Mouse (Mus musculus) stomach, embryonic 14.5 days (tissue): ENCODE results near the gene Skp1a. TPM values are rescaled to one million over a fixed set of nuclear protein-coding genes. Genes with fewer than 3 reads are reported as not detected.

Experiments used
- ATAC-seq: fragments of 200-750 bp; cut with Nextera tagmentation; 2 replicates; pipeline ENCODE4 v1.8.0; 2017; ENCODE audit warnings: low read depth, moderate TSS enrichment; ENCODE audit not compliant: insufficient number of reproducible peaks, insufficient read depth, low FRiP score
- H3K27ac ChIP-seq: fragments of 300-500 bp; sonication (generic); 2 replicates; pipeline ENCODE4 v1.5.1; 2014; ENCODE audit warnings: mild to moderate bottlenecking, low read length, moderate library complexity, mixed read lengths
- H3K27me3 ChIP-seq: fragments of 300-500 bp; sonication (generic); 2 replicates; pipeline ENCODE4 v1.6.1; 2014; ENCODE audit warnings: low read length, control low read depth, mixed read lengths; ENCODE audit not compliant: control insufficient read depth, insufficient read depth
- H3K36me3 ChIP-seq: fragments of 300-500 bp; sonication (generic); 2 replicates; pipeline ENCODE4 v1.6.1; 2014; ENCODE audit warnings: mild to moderate bottlenecking, control low read depth, low read length, moderate library complexity, mixed read lengths; ENCODE audit not compliant: control insufficient read depth, insufficient read depth
- H3K4me1 ChIP-seq: fragments of 300-500 bp; sonication (generic); 2 replicates; pipeline ENCODE4 v1.6.1; 2014; ENCODE audit warnings: low read length, control low read depth, mixed read lengths; ENCODE audit not compliant: control insufficient read depth, insufficient read depth
- H3K4me2 ChIP-seq: fragments of 300-500 bp; sonication (generic); replicated peaks from 2 replicates; pipeline ENCODE4 v1.6.1; 2014; ENCODE audit warnings: low read depth, low read length, control low read depth
- H3K4me3 ChIP-seq: fragments of 300-500 bp; sonication (generic); 2 replicates; pipeline ENCODE4 v1.5.1; 2014; ENCODE audit warnings: low read depth, low read length, control low read depth
- H3K9ac ChIP-seq: fragments of 300-500 bp; sonication (generic); replicated peaks from 2 replicates; pipeline ENCODE4 v1.6.1; 2014; ENCODE audit warnings: low read depth, mild to moderate bottlenecking, control low read depth, low read length, moderate library complexity, mixed read lengths
- H3K9me3 ChIP-seq: fragments of 300-500 bp; sonication (generic); 2 replicates; pipeline ENCODE4 v1.6.1; 2016; ENCODE audit warnings: low read depth, low read length, control low read depth; ENCODE audit not compliant: control insufficient read depth
- WGBS: fragments of 180-500 bp; shearing (Covaris S2); extraction: QIAGEN DNeasy Blood & Tissue Kit; methylation state at CpG from one replicate; pipeline ENCODE4 v1.1.7; 2014; 5-methylcytosine and 5-hydroxymethylcytosine counted together
- polyA plus RNA-seq: library from polyadenylated mRNA; unstranded; fragments of >200 nt; fragmentation: Nextera tagmentation; extraction: Ambion mirVana; gene quantifications from 2 replicates; pipeline ENCODE4 v1.2.1, GENCODE M21; 2014

Gene Skp1a
- polyA plus RNA-seq, 1 experiment from 2014 or later: 800 TPM

DNA sequence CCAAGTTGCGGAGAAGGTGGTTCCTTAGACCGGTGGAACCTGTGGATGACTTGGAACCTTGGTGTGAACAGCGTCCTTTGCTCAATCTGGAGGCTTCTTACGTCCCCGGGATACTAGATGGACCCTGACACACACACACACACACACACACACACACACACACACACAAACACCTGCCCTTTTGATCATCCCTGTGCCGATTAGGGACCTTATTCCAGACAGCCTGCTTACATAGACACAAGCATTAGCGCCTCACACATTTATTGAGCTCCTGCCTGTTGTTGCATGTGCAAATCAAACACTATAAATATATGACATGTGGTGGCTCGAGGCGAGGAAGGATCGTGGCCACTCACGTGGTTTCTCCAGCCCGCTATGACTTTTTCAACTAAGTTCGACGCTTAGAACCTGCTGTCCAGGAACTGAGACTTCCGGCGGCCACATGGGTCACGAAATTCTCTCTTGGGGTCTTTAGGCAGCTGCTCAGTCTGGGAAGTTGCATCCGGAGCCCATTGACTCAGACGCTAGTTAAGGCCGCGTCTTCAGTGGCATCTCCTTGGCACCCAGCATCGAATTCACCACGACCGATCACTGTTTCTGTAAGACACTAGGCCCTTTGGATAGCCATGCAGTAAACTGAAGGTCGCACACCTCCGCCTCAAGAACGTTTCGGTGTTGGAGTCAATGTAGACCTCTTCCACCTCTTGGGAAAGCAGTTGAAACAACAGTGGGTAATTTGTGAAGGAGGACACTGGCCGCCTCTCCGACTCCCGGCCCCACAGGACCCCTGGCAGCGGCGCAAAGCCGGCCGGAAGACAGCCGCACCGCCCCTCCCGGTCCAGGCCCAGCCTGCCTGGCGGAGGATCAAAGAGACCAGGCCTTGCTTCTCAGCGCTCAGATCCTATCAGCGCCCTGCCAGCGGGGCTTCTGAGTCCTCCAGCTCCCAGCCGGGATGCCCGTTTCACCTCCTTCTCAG lies 52.1 kb downstream of the Skp1a start:
- Histone ChIP-seq H3K36me3 (no peaks in the 10 kb centered on the region), H3K9ac (no peak overlapping the region; the same call in 1 of the 2 replicates), H3K27ac (no peak overlapping the region), H3K4me1 (peaks cover 19% of the 10 kb centered on the region), H3K27me3 (no peaks in the 10 kb centered on the region), H3K9me3 (no peaks in the 10 kb centered on the region), H3K4me3 (peak overlapping the region; percentile 60), H3K4me2 (peak overlapping the region; percentile 93)
- WGBS: 10% methylated on average over 44 of the region's 44 CpGs
- ATAC-seq: peak; percentile 16; the same call in 1 of the 2 replicates

DNA sequence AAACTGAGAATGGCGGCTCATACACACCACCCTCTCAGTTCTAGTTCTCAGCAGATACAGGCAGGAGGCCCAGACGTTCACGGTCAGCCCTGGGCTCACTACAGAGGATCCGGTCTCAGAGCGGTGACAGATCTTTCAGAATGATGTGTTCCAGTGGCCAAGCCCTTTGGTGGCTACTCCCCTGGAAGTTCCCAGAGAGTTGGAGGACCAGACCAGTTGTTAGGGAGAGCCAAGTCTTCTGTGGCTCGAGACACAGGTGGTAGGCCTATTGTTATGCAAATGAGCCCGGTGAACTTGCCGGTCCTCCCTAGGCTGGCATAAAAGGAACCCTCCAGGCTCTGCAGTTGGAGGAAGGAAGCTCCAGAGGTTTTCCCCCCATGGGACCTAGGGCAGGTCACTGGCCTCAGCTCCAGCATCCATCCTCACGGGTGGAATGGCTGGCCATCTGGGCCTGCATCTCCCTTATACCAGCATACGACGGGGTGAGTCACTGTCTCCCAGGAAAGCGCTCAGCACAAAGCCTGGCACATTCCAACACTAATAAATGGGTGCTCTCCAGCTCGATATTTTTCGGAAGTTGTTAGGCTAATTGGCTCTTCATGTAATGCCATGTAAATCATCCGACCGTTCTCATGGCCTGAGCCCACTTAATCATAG lies 54.6 kb downstream of the Skp1a start:
- 27% methylated on average over 16 of the region's 16 CpGs for WGBS
- Histone ChIP-seq H3K9ac (no peak overlapping the region), H3K4me1 (peaks cover 19% of the 10 kb centered on the region), H3K4me2 (no peak overlapping the region), H3K9me3 (no peaks in the 10 kb centered on the region), H3K4me3 (no peak overlapping the region), H3K27me3 (no peaks in the 10 kb centered on the region), H3K27ac (no peak overlapping the region), H3K36me3 (no peaks in the 10 kb centered on the region)
- no peak for ATAC-seq

DNA sequence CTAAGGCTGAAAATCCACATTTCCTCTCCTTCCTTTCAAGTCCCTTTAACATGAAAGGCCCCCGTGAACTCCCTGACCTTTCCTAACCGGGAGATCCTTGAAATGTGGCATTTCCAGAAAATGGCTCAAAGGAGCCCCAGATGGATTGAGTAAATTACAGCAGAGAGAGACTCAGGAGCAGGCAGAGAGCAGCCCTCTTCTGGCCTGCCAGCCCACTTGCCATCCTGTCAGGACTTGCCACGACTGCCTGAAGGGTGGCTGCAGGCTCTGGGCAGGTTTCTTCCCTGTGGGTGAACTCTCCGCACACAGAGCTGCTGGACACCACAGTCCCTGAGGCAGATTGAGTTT lies 55.1 kb downstream of the Skp1a start:
- H3K9ac ChIP-seq: no peak overlapping the region
- peaks cover 19% of the 10 kb centered on the region for H3K4me1 ChIP-seq
- H3K27ac ChIP-seq: no peak overlapping the region
- ATAC-seq: no peak
- 19% methylated on average over 4 of the region's 4 CpGs for WGBS
- no peak overlapping the region for H3K4me2 ChIP-seq
- no peaks in the 10 kb centered on the region for H3K27me3 ChIP-seq
- no peaks in the 10 kb centered on the region for H3K9me3 ChIP-seq
- no peak overlapping the region for H3K4me3 ChIP-seq
- no peaks in the 10 kb centered on the region for H3K36me3 ChIP-seq

DNA sequence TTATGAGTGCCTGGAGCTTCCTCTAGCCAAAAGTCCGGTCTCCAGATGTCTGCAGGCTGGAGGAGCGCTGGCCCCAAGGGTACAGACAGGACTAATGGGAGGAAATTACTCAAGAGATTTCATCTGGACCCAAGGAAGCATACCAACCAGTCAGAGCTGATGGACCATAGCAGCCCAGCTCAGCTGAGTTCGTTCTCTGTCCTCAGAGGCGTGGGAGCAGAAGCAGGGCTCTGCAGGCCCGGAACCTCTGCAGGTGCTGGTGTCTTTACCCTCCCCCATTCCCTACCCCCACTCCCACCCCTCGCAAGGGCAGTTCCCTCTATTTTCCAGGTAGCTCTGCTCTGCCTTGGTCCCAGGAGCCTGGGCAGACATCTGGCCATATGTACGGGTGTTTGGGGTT lies 60.6 kb downstream of the Skp1a start:
- no peak overlapping the region for H3K4me3 ChIP-seq
- no peaks in the 10 kb centered on the region for H3K4me1 ChIP-seq
- no peaks in the 10 kb centered on the region for H3K27me3 ChIP-seq
- H3K9me3 ChIP-seq: no peaks in the 10 kb centered on the region
- no peak for ATAC-seq
- no peak overlapping the region for H3K27ac ChIP-seq
- WGBS: 67% methylated on average over 7 of the region's 7 CpGs
- H3K36me3 ChIP-seq: no peaks in the 10 kb centered on the region
- H3K9ac ChIP-seq: no peak overlapping the region
- H3K4me2 ChIP-seq: no peak overlapping the region

DNA sequence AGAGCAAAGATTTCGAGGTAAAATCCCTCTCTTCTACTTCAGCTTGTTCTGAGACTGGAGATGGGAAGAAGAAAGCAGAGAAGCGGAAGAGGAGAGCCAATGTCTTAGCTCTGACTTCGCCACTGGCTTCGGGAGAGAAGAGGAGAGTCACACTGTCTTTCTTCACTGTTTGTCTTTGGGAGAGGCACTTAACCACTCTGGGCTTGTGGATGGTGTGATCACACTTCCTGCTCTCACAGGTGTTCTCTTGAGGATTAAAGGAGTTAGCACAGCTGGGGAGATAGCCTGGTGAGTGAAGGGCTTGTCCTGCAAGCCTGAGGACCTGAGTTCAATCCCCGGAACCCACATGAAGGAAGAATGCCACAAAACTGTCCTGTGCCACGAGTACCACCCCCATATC lies 61.1 kb downstream of the Skp1a start:
- H3K9me3 ChIP-seq: no peaks in the 10 kb centered on the region
- H3K4me2 ChIP-seq: no peak overlapping the region
- no peak overlapping the region for H3K9ac ChIP-seq
- H3K27ac ChIP-seq: no peak overlapping the region
- no peaks in the 10 kb centered on the region for H3K4me1 ChIP-seq
- H3K27me3 ChIP-seq: no peaks in the 10 kb centered on the region
- no peak overlapping the region for H3K4me3 ChIP-seq
- WGBS: 71% methylated on average over 6 of the region's 6 CpGs
- H3K36me3 ChIP-seq: no peaks in the 10 kb centered on the region
- no peak for ATAC-seq

DNA sequence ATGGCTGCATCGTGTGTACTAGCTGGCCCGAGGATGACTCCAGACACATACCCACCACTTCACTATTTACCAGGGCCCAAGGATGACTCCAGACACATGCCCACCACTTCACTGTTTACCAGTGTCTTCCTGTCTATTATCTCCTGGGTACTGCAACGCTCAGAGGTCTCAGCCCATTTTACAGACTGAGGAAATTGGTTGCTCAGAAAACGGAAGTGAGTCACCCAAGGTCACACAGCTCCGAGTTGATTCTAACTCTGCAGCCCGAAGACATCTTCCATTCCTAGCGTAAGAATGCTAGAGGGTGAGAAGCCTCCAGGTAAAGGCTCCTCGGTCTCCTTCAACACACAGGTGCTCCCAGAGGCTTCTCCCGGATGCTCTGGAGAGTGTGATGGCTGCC lies 62.3 kb downstream of the Skp1a start:
- Histone ChIP-seq H3K4me3 (no peak overlapping the region), H3K4me1 (no peaks in the 10 kb centered on the region), H3K9me3 (no peaks in the 10 kb centered on the region), H3K36me3 (no peaks in the 10 kb centered on the region), H3K27ac (no peak overlapping the region), H3K9ac (no peak overlapping the region), H3K4me2 (no peak overlapping the region), H3K27me3 (no peaks in the 10 kb centered on the region)
- no peak for ATAC-seq
- WGBS: 84% methylated on average over 9 of the region's 9 CpGs

Other genes with a start within 250 kb of the Skp1a start
- gene Ube2b, start 231.2 kb upstream of the Skp1a start, polyA plus RNA-seq: 152 and 155 TPM in 2 replicates
- gene Cdkl3, start 227.8 kb upstream of the Skp1a start, polyA plus RNA-seq: 9.3 TPM in 2 replicates
- gene Ppp2ca, start 133.3 kb upstream of the Skp1a start, polyA plus RNA-seq: 88.3 and 91.0 TPM in 2 replicates
- gene Olfr1373, start 86.5 kb upstream of the Skp1a start, polyA plus RNA-seq: not detected in 2 replicates
- gene Olfr1371, start 18.0 kb upstream of the Skp1a start, polyA plus RNA-seq: not detected in 2 replicates
- gene Tcf7, start 51.0 kb downstream of the Skp1a start, polyA plus RNA-seq: 4.4 and 5.3 TPM in 2 replicates
- gene Vdac1, start 128.9 kb downstream of the Skp1a start, polyA plus RNA-seq: 202 and 210 TPM in 2 replicates
- gene 9530068E07Rik, start 164.4 kb downstream of the Skp1a start, polyA plus RNA-seq: 212 and 229 TPM in 2 replicates